Mouse (Mus musculus): ENCODE data around the gene Dexi.

The Dexi gene

GRCm38 (mm10) chr16:10542698-10543365, at the start of gene Dexi:
TSS of gene Dexi (minus strand) at chr16:10543054.
- peak; percentile 86 for DNase-seq

GRCm38 (mm10) chr16:10586546-10586945, 43.7 kb upstream of the Dexi start:
- no peak for DNase-seq

GRCm38 (mm10) chr16:10585165-10585564, 42.3 kb upstream of the Dexi start:
- no peak for DNase-seq

- no peak for DNase-seq
Measured at GRCm38 (mm10) chr16:10581234-10581898, 38.5 kb upstream of the Dexi start.

- no peak for DNase-seq
Measured at GRCm38 (mm10) chr16:10578376-10578775, 35.5 kb upstream of the Dexi start.

GRCm38 (mm10) chr16:10577548-10577947, 34.7 kb upstream of the Dexi start:
- DNase-seq: no peak

- DNase-seq: no peak
Measured at GRCm38 (mm10) chr16:10575915-10576314, 33.1 kb upstream of the Dexi start.

- DNase-seq: no peak
Measured at GRCm38 (mm10) chr16:10574936-10575335, 32.1 kb upstream of the Dexi start.

GRCm38 (mm10) chr16:10571820-10572219, 29.0 kb upstream of the Dexi start:
- DNase-seq: no peak

- peak; percentile 76 for DNase-seq
Measured at GRCm38 (mm10) chr16:10570708-10571107, 27.9 kb upstream of the Dexi start.

GRCm38 (mm10) chr16:10569809-10570395, 27.0 kb upstream of the Dexi start:
- no peak for DNase-seq

- no peak for DNase-seq
Measured at GRCm38 (mm10) chr16:10567153-10567552, 24.3 kb upstream of the Dexi start.

GRCm38 (mm10) chr16:10565278-10565885, 22.5 kb upstream of the Dexi start:
- DNase-seq: peak; percentile 61

GRCm38 (mm10) chr16:10559991-10560390, 17.1 kb upstream of the Dexi start:
- no peak for DNase-seq

- DNase-seq: no peak
Measured at GRCm38 (mm10) chr16:10553858-10554257, 11.0 kb upstream of the Dexi start.

- DNase-seq: no peak
Measured at GRCm38 (mm10) chr16:10551592-10551991, 8.7 kb upstream of the Dexi start.

- DNase-seq: no peak
Measured at GRCm38 (mm10) chr16:10549600-10549999, 6.7 kb upstream of the Dexi start.

GRCm38 (mm10) chr16:10548938-10549337, 6.1 kb upstream of the Dexi start:
- no peak for DNase-seq

GRCm38 (mm10) chr16:10546865-10547264, 4.0 kb upstream of the Dexi start:
- DNase-seq: no peak

GRCm38 (mm10) chr16:10544995-10545622, 2.3 kb upstream of the Dexi start, which contains the start of gene Clec16a:
TSS of gene Clec16a (plus strand) at chr16:10545339.
- DNase-seq: peak; percentile 93

- peak; percentile 16 for DNase-seq
Measured at GRCm38 (mm10) chr16:10542266-10542665, 588 bp downstream of the Dexi start.

GRCm38 (mm10) chr16:10541598-10541930, 1.3 kb downstream of the Dexi start:
- DNase-seq: no peak

All from right cerebral cortex, postnatal 4 days (tissue).